Mouse (Mus musculus): Measurements from ENCODE around the gene Ltbr.
A peak's percentile ranks its signal among the peaks of the same experiment; 100 is the strongest.

Gene Ltbr

DNA sequence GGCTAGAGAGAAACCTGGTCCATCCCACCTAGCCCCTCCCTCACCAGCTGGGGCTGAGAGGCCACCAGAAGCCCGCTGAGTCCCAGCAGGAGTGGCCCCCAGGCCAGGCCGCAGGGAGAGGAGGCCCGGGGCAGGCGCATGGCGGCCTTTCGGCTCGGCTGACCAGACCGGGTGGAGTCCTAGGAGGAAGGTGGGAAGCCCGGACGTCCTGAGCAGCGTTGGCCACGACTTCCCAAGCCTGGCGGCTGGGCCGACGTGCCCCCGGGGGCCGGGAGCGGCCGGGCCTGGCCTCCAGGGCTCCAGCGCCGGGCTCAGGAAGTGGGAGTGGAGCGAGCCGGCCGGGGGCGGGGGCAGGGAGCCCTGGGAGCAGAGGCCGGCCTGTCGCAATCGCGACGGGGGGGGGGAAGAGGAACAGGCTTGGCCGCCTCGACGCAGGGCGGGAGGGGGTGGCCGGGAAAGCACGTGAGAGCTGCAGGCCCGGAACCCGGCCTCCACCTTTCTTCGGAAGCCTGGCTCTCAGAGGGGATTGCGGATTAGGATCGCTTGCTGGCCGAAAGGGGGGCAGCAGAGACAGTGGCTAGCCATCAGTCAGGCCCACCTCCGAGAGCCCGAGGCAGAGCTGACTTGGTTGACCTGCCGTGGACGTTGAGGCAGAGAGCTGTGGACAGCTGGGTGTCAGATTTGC is at the start of gene Ltbr:
Gene Ltbr (minus strand): TSS at position 340 of the 685 bp plus-strand sequence.
- peak; percentile 67 for DNase-seq (ENCODE audit: low spot score)

DNA sequence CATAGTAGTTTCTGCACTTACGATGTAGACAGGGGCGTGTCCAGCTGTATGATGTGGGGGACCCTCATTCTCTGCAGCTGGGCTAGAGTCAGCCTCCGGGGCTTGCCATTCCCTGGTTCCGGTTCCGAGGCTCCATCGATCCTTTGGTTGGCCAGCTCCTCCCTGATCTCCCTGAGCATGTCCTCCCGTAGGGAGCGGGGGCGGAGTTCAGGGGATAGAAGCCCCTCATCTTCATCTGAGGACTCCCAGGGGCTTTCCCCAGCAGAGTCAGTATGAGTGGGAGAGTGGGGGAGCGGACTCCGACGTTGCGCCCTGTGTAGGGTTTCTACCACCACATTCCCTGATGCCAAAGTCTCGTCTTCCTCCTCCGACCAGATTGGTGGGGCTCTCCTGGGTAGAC is 49.3 kb upstream of the Ltbr start:
- no peak for DNase-seq (ENCODE audit: low spot score)

GRCm38 (mm10) chr6:125361467-125362291 is 48.0 kb upstream of the Ltbr start:
- DNase-seq (ENCODE audit: low spot score): peak; percentile 63

GRCm38 (mm10) chr6:125360846-125361245 is 47.2 kb upstream of the Ltbr start:
- no peak for DNase-seq (ENCODE audit: low spot score)

GRCm38 (mm10) chr6:125359999-125360398 is 46.3 kb upstream of the Ltbr start:
- DNase-seq (ENCODE audit: low spot score): no peak

GRCm38 (mm10) chr6:125357334-125357733 is 43.6 kb upstream of the Ltbr start:
- DNase-seq (ENCODE audit: low spot score): no peak

- no peak for DNase-seq (ENCODE audit: low spot score)
These were observed 42.6 kb upstream of the Ltbr start for GRCm38 (mm10) chr6:125356264-125356663.

GRCm38 (mm10) chr6:125355197-125355741 is 41.6 kb upstream of the Ltbr start:
- DNase-seq (ENCODE audit: low spot score): no peak

GRCm38 (mm10) chr6:125354352-125355151 is 40.9 kb upstream of the Ltbr start:
- no peak for DNase-seq (ENCODE audit: low spot score)

GRCm38 (mm10) chr6:125353655-125354054 is 40.0 kb upstream of the Ltbr start:
- no peak for DNase-seq (ENCODE audit: low spot score)

DNA sequence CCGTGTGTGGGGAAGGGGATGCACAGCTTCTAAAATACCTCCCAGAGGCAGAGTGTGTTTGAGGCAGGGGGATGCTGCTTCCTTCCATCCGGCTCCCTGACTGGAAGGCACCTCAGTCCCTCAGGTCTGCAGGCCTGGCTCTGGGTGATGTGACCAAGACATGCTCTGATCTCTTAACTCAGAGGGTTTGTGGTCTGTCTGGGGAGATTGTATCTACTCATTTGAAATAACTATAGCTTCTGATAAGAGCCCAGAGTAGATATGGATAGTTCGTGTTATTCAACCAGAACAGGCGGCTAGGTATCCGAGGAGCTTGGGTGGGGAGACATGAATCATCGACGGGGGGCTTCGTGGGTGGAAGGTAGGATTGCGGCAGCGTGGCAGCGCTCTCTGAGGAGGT is 39.5 kb upstream of the Ltbr start:
- DNase-seq (ENCODE audit: low spot score): no peak

DNA sequence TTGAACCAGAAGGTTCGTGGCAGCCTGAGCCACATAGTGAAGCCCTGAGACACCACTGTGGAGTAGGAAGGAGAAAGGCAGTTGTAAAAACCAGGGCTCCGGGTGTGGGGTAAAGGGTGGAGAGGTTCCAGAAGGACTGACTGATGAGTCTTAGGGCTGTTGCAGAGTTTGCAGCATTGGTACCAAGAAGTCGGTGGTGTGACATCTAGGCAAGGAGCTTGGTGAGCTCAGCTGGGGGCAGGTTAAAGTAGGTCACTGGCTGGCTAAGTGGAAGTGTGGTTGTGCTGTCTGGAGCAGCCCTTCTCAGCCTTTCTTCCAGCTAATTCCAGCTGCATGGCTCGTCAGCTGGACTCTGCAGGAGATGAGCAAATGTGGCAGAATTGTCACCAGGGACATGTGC is 39.1 kb upstream of the Ltbr start:
- no peak for DNase-seq (ENCODE audit: low spot score)

DNA sequence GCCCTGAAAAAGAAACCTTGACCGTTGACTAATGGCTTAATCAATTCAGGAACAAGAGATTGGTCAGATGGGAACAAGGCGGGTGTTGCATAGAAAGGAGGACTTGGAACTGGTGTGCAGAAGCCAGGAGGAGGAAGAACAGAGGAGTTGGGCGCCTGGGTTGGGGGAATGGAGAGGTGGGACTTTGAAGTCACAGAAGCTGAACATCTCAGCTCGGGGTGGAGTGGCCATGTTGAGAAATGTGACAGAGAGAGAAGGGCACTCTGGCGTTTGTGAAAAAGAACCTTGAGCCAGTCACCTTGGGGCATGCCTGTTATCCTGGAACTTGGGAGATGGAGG is 38.3 kb upstream of the Ltbr start:
- DNase-seq (ENCODE audit: low spot score): no peak

GRCm38 (mm10) chr6:125351368-125352045 is 37.8 kb upstream of the Ltbr start:
- no peak for DNase-seq (ENCODE audit: low spot score)

DNA sequence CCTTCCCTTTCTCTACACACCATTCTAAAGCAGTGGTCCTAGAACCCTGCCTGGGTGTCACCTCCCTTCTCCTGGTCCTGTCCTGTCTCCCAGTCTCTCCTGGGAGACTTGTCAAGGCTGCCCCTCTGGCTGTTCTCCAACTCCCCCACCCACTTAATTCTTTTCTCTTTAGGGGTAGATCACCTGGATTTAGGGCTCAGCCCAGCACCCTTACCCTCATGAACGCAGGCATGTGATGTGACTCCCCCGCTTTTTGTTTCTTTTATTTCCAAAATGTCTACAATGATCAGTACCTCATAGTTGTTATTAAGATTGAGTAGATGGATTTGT is 37.3 kb upstream of the Ltbr start:
- no peak for DNase-seq (ENCODE audit: low spot score)

- DNase-seq (ENCODE audit: low spot score): peak; percentile 27
These were observed 36.7 kb upstream of the Ltbr start for GRCm38 (mm10) chr6:125350231-125350994.

DNA sequence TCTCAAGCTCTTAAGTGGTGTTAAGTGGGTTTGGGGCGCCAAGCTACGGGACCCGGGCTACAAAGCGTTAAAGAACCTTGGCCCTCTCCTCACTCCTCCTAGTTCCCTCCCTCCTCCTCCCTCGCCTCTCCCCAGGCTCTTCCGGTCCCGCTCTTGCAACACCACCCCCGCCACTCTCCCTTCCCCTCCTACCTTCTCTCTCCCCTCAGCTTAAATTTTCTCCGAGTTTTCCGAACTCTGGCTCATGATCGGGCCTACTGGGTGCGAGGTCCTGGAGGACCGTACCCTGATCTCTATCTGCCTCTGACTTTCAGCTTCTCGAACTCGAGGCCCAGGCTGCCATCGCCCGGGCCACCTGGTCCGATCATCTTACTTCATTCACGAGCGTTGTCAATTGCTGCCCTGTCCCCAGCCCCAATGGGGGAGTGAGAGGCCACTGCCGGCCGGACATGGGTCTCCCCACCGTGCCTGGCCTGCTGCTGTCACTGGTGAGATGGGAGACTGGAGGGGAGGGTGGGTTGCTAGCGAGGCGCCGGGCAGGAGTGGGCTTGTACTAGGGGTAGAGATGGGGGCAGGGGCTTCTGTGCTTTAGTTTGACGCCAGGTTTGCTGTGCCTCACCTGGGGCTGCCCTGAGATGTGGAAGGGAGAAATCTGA is 36.0 kb upstream of the Ltbr start:
- peak; percentile 71 for DNase-seq (ENCODE audit: low spot score)

- no peak for DNase-seq (ENCODE audit: low spot score)
These were observed 35.3 kb upstream of the Ltbr start, which contains the start of gene Tnfrsf1a for GRCm38 (mm10) chr6:125348721-125349574. Tnfrsf1a (plus strand) TSS chr6:125349362.

DNA sequence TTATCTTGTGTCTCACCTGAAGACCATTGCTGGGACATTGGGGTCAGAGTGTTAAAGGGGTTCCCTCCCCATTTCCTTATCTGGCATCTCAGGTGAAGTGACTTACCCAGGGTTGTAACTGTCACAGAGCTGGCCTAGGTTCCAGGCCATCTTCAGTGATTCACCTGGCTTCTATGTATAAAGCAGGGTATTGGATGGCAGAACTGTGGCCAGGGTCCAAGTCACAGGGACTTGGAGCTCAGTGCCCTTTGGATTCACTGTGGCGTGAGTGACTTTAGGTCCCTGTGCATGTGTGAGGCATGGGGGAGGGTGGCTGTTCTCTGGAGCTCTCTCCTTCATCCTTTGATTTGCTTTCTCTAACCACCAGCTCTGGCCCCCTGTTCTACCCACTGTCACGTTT is 32.3 kb upstream of the Ltbr start:
- DNase-seq (ENCODE audit: low spot score): no peak

- DNase-seq (ENCODE audit: low spot score): no peak
These were observed 31.9 kb upstream of the Ltbr start for GRCm38 (mm10) chr6:125345625-125346024.

Measured in retina, embryonic 14.5 days (tissue).